Mouse (Mus musculus) kidney, postnatal 0 days (tissue): Measurements from ENCODE around the gene Il13ra1. TPM values are rescaled to one million over a fixed set of nuclear protein-coding genes. Genes with fewer than 3 reads are reported as not detected.
A peak's percentile ranks its signal among the peaks of the same experiment; 100 is the strongest.

ENCODE experiments used
- ATAC-seq: fragments of 200-750 bp; cut with Nextera tagmentation; replicated peaks from 2 replicates; pipeline ENCODE4 v1.8.0; 2017; ENCODE audit warnings: low read depth, moderate number of reproducible peaks, moderate TSS enrichment, moderate library complexity; ENCODE audit not compliant: low FRiP score
- DNase-seq: peaks from one replicate; pipeline ENCODE4 v3.0.0-alpha.2; 2016; ENCODE audit warnings: low spot score
- H3K27ac ChIP-seq: fragments of 300-500 bp; sonication (generic); 2 replicates; pipeline ENCODE4 v1.5.1; 2014; ENCODE audit warnings: mild to moderate bottlenecking
- H3K27me3 ChIP-seq: fragments of 300-500 bp; sonication (generic); 2 replicates; pipeline ENCODE4 v1.6.1; 2014; ENCODE audit warnings: low read length, mixed read lengths; ENCODE audit not compliant: insufficient read depth
- H3K36me3 ChIP-seq: fragments of 300-500 bp; sonication (generic); 2 replicates; pipeline ENCODE4 v1.6.1; 2014; ENCODE audit warnings: low read length, mixed read lengths; ENCODE audit not compliant: insufficient read depth
- H3K4me1 ChIP-seq: fragments of 300-500 bp; sonication (generic); replicated peaks from 2 replicates; pipeline ENCODE4 v1.6.1; 2014; ENCODE audit warnings: antibody characterized with exemption, low read length, mixed read lengths; ENCODE audit not compliant: insufficient read depth
- H3K4me2 ChIP-seq: fragments of 300-500 bp; sonication (generic); 2 replicates; pipeline ENCODE4 v1.6.1; 2014; ENCODE audit warnings: mild to moderate bottlenecking, low read length, moderate library complexity, mixed read lengths
- H3K4me3 ChIP-seq: fragments of 300-500 bp; sonication (generic); replicated peaks from 2 replicates; pipeline ENCODE4 v1.5.1; 2014; ENCODE audit warnings: low read depth, low read length
- H3K9ac ChIP-seq: fragments of 300-500 bp; sonication (generic); 2 replicates; pipeline ENCODE4 v1.6.1; 2014; ENCODE audit warnings: low read depth, low read length
- H3K9me3 ChIP-seq: fragments of 300-500 bp; sonication (generic); replicated peaks from 2 replicates; pipeline ENCODE4 v1.6.1; 2016; ENCODE audit warnings: low read length, inconsistent platforms, mixed read lengths
- CTCF ChIP-seq: IDR thresholded peaks from 2 replicates; pipeline ENCODE4 v1.5.1; 2016; ENCODE audit warnings: antibody characterized with exemption, low read depth, mild to moderate bottlenecking, moderate library complexity
- WGBS: fragments of 180-500 bp; shearing (Covaris S2); extraction: QIAGEN DNeasy Blood & Tissue Kit; methylation state at CpG from one replicate; pipeline ENCODE4 v1.1.7; 2014; 5-methylcytosine and 5-hydroxymethylcytosine counted together
- polyA plus RNA-seq: library from polyadenylated mRNA; unstranded; fragments of >200 nt; fragmentation: Nextera tagmentation; extraction: Ambion mirVana; gene quantifications from 2 replicates; pipeline ENCODE4 v1.2.1, GENCODE M21; 2015

Gene Il13ra1
- polyA plus RNA-seq = 27.8 and 30.2 TPM in 2 replicates

DNA sequence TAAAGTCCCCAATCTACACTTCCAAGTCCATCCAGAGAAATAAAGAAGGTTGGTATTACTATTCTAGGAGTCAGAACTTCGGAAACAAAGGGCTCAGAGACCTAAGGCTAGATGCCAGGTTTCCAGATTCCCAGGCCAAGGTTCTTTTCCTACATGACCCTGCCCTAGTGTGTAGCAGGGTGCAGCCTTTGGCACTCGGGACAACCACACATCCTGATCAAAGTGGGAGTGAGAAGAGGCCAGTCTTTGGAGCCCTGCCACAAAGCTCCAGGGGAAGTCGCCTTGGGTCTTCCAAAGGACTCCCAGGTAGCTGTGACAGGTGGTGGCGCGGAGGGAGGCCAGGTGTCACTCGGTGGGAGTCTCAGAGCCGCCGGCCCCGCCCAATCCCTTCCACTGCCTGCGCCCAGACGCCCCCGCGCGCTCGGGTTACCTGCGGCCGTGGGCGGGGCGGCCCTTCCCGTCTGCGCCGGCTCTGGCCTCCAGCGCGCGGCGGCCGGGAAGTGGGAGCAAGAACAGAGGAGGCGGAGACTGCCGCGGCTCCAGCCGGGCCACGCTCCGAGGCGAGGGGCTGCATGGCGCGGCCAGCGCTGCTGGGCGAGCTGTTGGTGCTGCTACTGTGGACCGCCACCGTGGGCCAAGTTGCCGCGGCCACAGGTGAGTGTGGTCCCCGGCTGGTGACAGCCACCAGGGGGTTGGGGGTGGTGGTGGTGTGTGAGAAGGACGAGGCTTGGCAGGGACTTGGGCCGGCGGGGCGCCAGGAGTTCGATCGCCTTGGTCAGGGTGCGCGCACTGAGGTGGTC, at the start of gene Il13ra1:
Gene Il13ra1, plus strand, starts transcription at position 489 of the 800 bp plus-strand sequence.
- peak within 1 kb of the TSS; percentile 57 for H3K9ac ChIP-seq
- H3K36me3 ChIP-seq = no peaks in the 10 kb centered on the region
- H3K9me3 ChIP-seq = no peaks in the 10 kb centered on the region
- H3K4me1 ChIP-seq = no peaks in the 10 kb centered on the region
- peak within 1 kb of the TSS; percentile 52 for H3K4me3 ChIP-seq
- DNase-seq (peak; percentile 55), ATAC-seq (peak; percentile 89)
- H3K27ac ChIP-seq = peak within 1 kb of the TSS; percentile 13; the same call in 1 of the 2 replicates
- H3K4me2 ChIP-seq = peak within 1 kb of the TSS; percentile 63
- WGBS = 29% methylated on average over 51 of the region's 51 CpGs
- TF ChIP-seq CTCF = no peak
- H3K27me3 ChIP-seq = no peaks in the 10 kb centered on the region

DNA sequence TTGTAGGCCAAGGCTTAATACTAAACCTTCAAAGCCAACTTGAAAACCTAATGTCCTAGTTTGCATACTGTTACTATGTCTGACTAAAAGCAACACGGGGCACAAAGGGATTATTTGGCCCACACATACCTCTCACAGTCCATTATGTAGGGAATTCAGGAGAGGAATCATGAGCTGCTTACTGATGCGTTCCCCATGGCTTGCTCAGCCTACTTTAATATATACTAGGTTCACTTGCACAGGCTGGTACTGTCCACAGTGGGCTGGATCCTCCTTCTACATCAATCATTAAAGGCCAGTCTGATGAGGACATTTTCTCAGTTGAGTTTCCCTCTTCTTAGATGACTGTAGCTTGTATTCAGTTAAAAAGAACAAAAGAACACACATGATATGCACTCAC, 37.9 kb upstream of the Il13ra1 start:
- Histone ChIP-seq H3K4me3 (no peak overlapping the region), H3K27ac (no peak overlapping the region), H3K9ac (no peak overlapping the region), H3K9me3 (no peaks in the 10 kb centered on the region), H3K27me3 (no peaks in the 10 kb centered on the region), H3K4me1 (no peaks in the 10 kb centered on the region), H3K36me3 (no peaks in the 10 kb centered on the region), H3K4me2 (no peak overlapping the region)
- TF ChIP-seq CTCF = no peak
- no peak for DNase-seq
- WGBS = 70% methylated on average over 2 of the region's 2 CpGs
- no peak for ATAC-seq

DNA sequence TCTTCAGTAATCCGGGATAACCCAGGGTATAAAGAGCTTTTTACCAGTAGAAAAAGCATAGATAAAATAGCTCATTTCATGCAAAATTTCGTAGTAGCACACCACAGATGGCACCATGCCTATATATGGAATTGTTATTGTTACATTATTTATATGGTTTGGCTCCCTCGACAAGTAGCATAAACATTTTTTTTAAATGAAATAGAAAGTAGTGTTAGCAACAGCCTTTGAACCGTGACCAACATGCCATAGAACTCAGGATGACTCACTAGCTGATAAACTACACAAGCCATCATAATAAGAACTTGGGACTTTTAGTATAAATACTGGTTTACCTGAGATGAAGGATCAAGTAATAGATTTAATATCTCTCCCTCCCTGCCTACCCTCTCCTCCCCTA, 34.7 kb upstream of the Il13ra1 start:
- ATAC-seq (no peak), DNase-seq (no peak)
- Histone ChIP-seq H3K36me3 (no peaks in the 10 kb centered on the region), H3K4me3 (no peak overlapping the region), H3K4me1 (no peaks in the 10 kb centered on the region), H3K27ac (no peak overlapping the region), H3K27me3 (no peaks in the 10 kb centered on the region), H3K4me2 (no peak overlapping the region), H3K9me3 (no peaks in the 10 kb centered on the region), H3K9ac (no peak overlapping the region)
- 65% methylated on average over 4 of the region's 4 CpGs for WGBS
- no peak for TF ChIP-seq CTCF

DNA sequence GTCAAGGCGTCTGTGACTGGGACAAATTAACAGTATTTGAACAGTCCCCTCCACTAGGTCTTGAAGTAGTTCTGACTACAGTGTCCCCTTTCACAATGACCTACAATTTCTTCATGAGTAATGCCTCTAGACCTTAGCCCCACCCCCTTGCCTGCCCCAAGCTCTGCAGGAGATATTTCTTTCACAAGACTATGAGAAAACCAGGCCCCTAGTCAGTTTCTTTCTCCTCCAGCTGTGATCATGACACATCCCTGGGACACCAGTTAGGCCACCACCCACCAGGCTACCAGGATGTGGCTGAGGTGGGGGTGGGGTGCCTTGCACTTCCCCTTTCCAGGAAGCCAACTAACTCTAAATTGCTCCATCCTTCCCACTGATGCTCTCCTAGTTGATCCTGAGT, 29.0 kb upstream of the Il13ra1 start:
- DNase-seq (peak; percentile 4), ATAC-seq (no peak)
- Histone ChIP-seq H3K36me3 (no peaks in the 10 kb centered on the region), H3K4me3 (no peak overlapping the region), H3K27ac (no peak overlapping the region), H3K4me2 (no peak overlapping the region), H3K4me1 (no peaks in the 10 kb centered on the region), H3K9ac (no peak overlapping the region), H3K9me3 (no peaks in the 10 kb centered on the region), H3K27me3 (no peaks in the 10 kb centered on the region)
- TF ChIP-seq CTCF = no peak
- 79% methylated on average over 1 of the region's 1 CpGs for WGBS

DNA sequence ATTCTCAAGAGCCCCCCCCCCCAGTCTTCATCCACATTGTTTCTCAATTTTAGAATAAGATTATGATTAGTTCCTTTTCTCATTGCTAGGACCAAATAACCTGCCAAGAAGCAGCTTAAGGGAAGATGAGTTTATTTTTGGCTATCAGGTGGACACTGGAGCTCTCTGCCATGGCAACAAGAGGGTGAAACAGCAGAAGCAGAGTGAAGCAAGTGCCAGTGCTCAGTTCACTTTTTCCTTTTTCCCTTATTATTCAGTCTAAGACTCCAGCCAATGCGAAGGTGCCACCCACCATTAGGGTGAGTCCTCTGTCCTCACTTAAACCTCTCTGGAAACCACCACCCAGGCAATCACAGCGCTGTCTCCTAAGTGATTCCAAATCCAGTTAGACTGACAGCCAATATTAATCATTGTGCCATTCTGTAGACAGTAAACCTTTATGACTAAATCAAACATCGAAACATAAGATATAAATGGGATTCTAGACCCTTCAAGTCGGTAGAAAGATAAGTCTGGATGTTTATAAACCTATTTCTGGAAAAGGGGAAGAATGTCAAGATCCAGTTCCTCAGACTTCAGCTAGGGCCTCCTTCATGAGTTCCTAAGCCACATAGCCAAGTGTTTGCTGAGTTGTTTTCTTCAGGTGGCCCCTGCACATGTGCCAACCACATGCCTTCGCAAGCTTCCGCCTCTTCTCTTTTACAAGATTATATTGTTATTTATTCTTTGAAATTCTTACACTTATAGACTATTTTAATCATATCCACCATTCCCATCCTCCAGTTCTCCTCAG, 23.2 kb upstream of the Il13ra1 start:
- ATAC-seq = no peak
- H3K36me3 ChIP-seq = no peaks in the 10 kb centered on the region
- 89% methylated on average over 6 of the region's 6 CpGs for WGBS
- H3K27me3 ChIP-seq = no peaks in the 10 kb centered on the region
- H3K9ac ChIP-seq = no peak overlapping the region
- no peak overlapping the region for H3K4me2 ChIP-seq
- H3K4me3 ChIP-seq = no peak overlapping the region
- H3K27ac ChIP-seq = no peak overlapping the region
- no peaks in the 10 kb centered on the region for H3K9me3 ChIP-seq
- TF ChIP-seq CTCF = no peak
- DNase-seq = no peak
- no peaks in the 10 kb centered on the region for H3K4me1 ChIP-seq

DNA sequence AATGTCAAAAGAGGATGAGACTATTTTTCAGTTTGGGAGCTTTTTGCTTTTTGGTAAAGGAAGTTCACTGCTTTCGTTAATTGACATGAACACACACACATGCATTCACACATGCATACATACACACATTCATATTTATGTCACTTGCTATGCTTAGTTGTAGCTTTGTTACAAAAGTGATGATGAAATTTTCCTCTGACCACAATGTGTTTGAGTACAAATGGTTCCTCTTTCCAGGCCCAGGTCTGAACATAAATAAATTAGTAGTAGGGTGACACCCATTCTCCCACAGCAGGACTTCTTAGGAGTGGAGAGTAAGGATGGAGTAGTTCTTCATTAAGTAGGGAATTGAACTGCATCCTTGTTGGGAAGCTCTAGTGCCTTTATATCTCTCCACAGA, 11.0 kb upstream of the Il13ra1 start:
- 83% methylated on average over 1 of the region's 1 CpGs for WGBS
- H3K9ac ChIP-seq = no peak overlapping the region
- no peak overlapping the region for H3K4me3 ChIP-seq
- DNase-seq = no peak
- TF ChIP-seq CTCF = no peak
- no peaks in the 10 kb centered on the region for H3K36me3 ChIP-seq
- H3K9me3 ChIP-seq = no peaks in the 10 kb centered on the region
- no peaks in the 10 kb centered on the region for H3K4me1 ChIP-seq
- no peaks in the 10 kb centered on the region for H3K27me3 ChIP-seq
- ATAC-seq = no peak
- no peak overlapping the region for H3K4me2 ChIP-seq
- H3K27ac ChIP-seq = no peak overlapping the region
